Mouse (Mus musculus) lung, embryonic 14.5 days (tissue): Measurements from ENCODE around the gene Scin. TPM values are rescaled to one million over a fixed set of nuclear protein-coding genes. Genes with fewer than 3 reads are reported as not detected.
A peak's percentile ranks its signal among the peaks of the same experiment; 100 is the strongest.
"Not testable (repeated sequence)": the region's sequence is repeated elsewhere in the genome, so short reads cannot be mapped to it uniquely, and the experiment has no call there.

Experiments
- ATAC-seq: fragments of 200-750 bp; cut with Nextera tagmentation; 2 replicates; pipeline ENCODE4 v1.8.0; 2017; ENCODE audit warnings: mild to moderate bottlenecking, moderate TSS enrichment, moderate library complexity; ENCODE audit not compliant: insufficient read depth
- DNase-seq: peaks from one replicate; pipeline ENCODE4 v3.0.0-alpha.2; 2015
- H3K27ac ChIP-seq: fragments of 300-500 bp; sonication (generic); 2 replicates; pipeline ENCODE4 v1.5.1; 2014; ENCODE audit warnings: low read depth, mild to moderate bottlenecking, moderate library complexity
- H3K27me3 ChIP-seq: fragments of 300-500 bp; sonication (generic); 2 replicates; pipeline ENCODE4 v1.6.1; 2014; ENCODE audit warnings: low read length, control low read depth; ENCODE audit not compliant: insufficient read depth
- H3K36me3 ChIP-seq: fragments of 300-500 bp; sonication (generic); 2 replicates; pipeline ENCODE4 v1.6.1; 2014; ENCODE audit warnings: control low read depth; ENCODE audit not compliant: insufficient read depth
- H3K4me1 ChIP-seq: fragments of 300-500 bp; sonication (generic); 2 replicates; pipeline ENCODE4 v1.6.1; 2014; ENCODE audit warnings: antibody characterized with exemption, control low read depth; ENCODE audit not compliant: insufficient read depth
- H3K4me2 ChIP-seq: fragments of 300-500 bp; sonication (generic); 2 replicates; pipeline ENCODE4 v1.6.1; 2014; ENCODE audit warnings: mild to moderate bottlenecking
- H3K4me3 ChIP-seq: fragments of 300-500 bp; sonication (generic); 2 replicates; pipeline ENCODE4 v1.5.1; 2014; ENCODE audit warnings: low read depth, low read length
- H3K9ac ChIP-seq: fragments of 300-500 bp; sonication (generic); 2 replicates; pipeline ENCODE4 v1.6.1; 2014
- H3K9me3 ChIP-seq: fragments of 300-500 bp; sonication (generic); 2 replicates; pipeline ENCODE4 v1.6.1; 2016; ENCODE audit warnings: low read depth, low read length, control low read depth
- CTCF ChIP-seq: IDR thresholded peaks from 2 replicates; pipeline ENCODE4 v1.5.1; 2016; ENCODE audit warnings: antibody characterized with exemption, low read depth
- WGBS: fragments of 180-500 bp; shearing (Covaris S2); extraction: QIAGEN DNeasy Blood & Tissue Kit; methylation state at CpG from one replicate; pipeline ENCODE4 v1.1.7; 2014; 5-methylcytosine and 5-hydroxymethylcytosine counted together
- polyA plus RNA-seq: library from polyadenylated mRNA; unstranded; fragments of >200 nt; fragmentation: Nextera tagmentation; extraction: Ambion mirVana; gene quantifications from 2 replicates; pipeline ENCODE4 v1.2.1, GENCODE M21; 2014

Scin gene
- polyA plus RNA-seq = 0.07 and 0.21 TPM in 2 replicates

GRCm38 (mm10) chr12:40133573-40134271 is at the start of gene Scin:
Scin (minus strand) TSS chr12:40134228.
- WGBS = 1% methylated on average over 39 of the region's 39 CpGs
- no peak within 1 kb of the TSS for H3K27ac ChIP-seq
- peak within 1 kb of the TSS; percentile 83 for H3K4me2 ChIP-seq
- H3K27me3 ChIP-seq = peaks cover 32% of the 10 kb centered on the region
- no peaks in the 10 kb centered on the region for H3K9me3 ChIP-seq
- peak within 1 kb of the TSS; percentile 36 for H3K9ac ChIP-seq
- no peaks in the 10 kb centered on the region for H3K4me1 ChIP-seq
- H3K36me3 ChIP-seq = no peaks in the 10 kb centered on the region
- DNase-seq = peak; percentile 54
- peak within 1 kb of the TSS; percentile 41 for H3K4me3 ChIP-seq
- ATAC-seq = peak; percentile 58; the same call in 1 of the 2 replicates
- TF ChIP-seq CTCF = no peak; the same call in 1 of the 2 replicates

- DNase-seq (peak; percentile 42), ATAC-seq (no peak)
- WGBS = 54% methylated on average over 6 of the region's 6 CpGs
These were observed 43.1 kb upstream of the Scin start for GRCm38 (mm10) chr12:40177089-40177488.

GRCm38 (mm10) chr12:40176158-40176557 is 42.1 kb upstream of the Scin start:
- Histone ChIP-seq H3K36me3 (no peaks in the 10 kb centered on the region), H3K27ac (no peak overlapping the region), H3K4me1 (no peaks in the 10 kb centered on the region), H3K9me3 (no peaks in the 10 kb centered on the region; the same call in 1 of the 2 replicates), H3K4me3 (no peak overlapping the region), H3K9ac (no peak overlapping the region), H3K27me3 (no peaks in the 10 kb centered on the region), H3K4me2 (no peak overlapping the region)
- 68% methylated on average over 2 of the region's 2 CpGs for WGBS
- DNase-seq (no peak), ATAC-seq (no peak)
- TF ChIP-seq CTCF = no peak

More at GRCm38 (mm10) chr12:40177089-40177488, 43.1 kb upstream of the Scin start:
- TF ChIP-seq CTCF = peak; percentile 37; the same call in 1 of the 2 replicates
- no peak overlapping the region for H3K9ac ChIP-seq
- no peaks in the 10 kb centered on the region for H3K27me3 ChIP-seq
- no peaks in the 10 kb centered on the region for H3K36me3 ChIP-seq
- no peak overlapping the region for H3K27ac ChIP-seq
- H3K4me1 ChIP-seq = no peaks in the 10 kb centered on the region
- H3K4me3 ChIP-seq = no peak overlapping the region
- H3K4me2 ChIP-seq = no peak overlapping the region
- no peaks in the 10 kb centered on the region; the same call in 1 of the 2 replicates for H3K9me3 ChIP-seq

- not testable (repeated sequence) for H3K9ac ChIP-seq, H3K4me2 ChIP-seq, H3K27me3 ChIP-seq, H3K36me3 ChIP-seq, H3K4me3 ChIP-seq, H3K4me1 ChIP-seq, H3K9me3 ChIP-seq, H3K27ac ChIP-seq
- DNase-seq (peak; percentile 72), ATAC-seq (peak; percentile 75; the same call in 1 of the 2 replicates)
- 5% methylated on average over 1 of the region's 1 CpGs for WGBS
These were observed 41.1 kb upstream of the Scin start for GRCm38 (mm10) chr12:40175171-40175570.

GRCm38 (mm10) chr12:40171637-40172036 is 37.6 kb upstream of the Scin start:
- ATAC-seq = no peak
- no peak for TF ChIP-seq CTCF

GRCm38 (mm10) chr12:40169675-40170074 is 35.6 kb upstream of the Scin start:
- Histone ChIP-seq H3K27me3 (no peaks in the 10 kb centered on the region), H3K27ac (no peak overlapping the region), H3K9ac (no peak overlapping the region), H3K4me2 (no peak overlapping the region), H3K4me1 (no peaks in the 10 kb centered on the region), H3K36me3 (no peaks in the 10 kb centered on the region), H3K4me3 (no peak overlapping the region), H3K9me3 (no peaks in the 10 kb centered on the region)
- no peak for TF ChIP-seq CTCF
- ATAC-seq (no peak), DNase-seq (no peak)
- 88% methylated on average over 1 of the region's 1 CpGs for WGBS

More at GRCm38 (mm10) chr12:40171637-40172036, 37.6 kb upstream of the Scin start:
- Histone ChIP-seq H3K4me1 (no peaks in the 10 kb centered on the region), H3K4me3 (no peak overlapping the region), H3K36me3 (no peaks in the 10 kb centered on the region), H3K27me3 (no peaks in the 10 kb centered on the region), H3K9ac (no peak overlapping the region), H3K4me2 (no peak overlapping the region), H3K9me3 (no peaks in the 10 kb centered on the region), H3K27ac (no peak overlapping the region)
- DNase-seq = no peak
- WGBS = 76% methylated on average over 2 of the region's 2 CpGs

- DNase-seq (peak; percentile 85), ATAC-seq (peak; percentile 78; the same call in 1 of the 2 replicates)
- no peak overlapping the region for H3K4me2 ChIP-seq
- no peak overlapping the region for H3K27ac ChIP-seq
- no peak overlapping the region for H3K4me3 ChIP-seq
- H3K27me3 ChIP-seq = no peaks in the 10 kb centered on the region
- TF ChIP-seq CTCF = peak; percentile 76
- no peaks in the 10 kb centered on the region for H3K4me1 ChIP-seq
- H3K36me3 ChIP-seq = no peaks in the 10 kb centered on the region
- WGBS = 3% methylated on average over 2 of the region's 2 CpGs
- no peaks in the 10 kb centered on the region for H3K9me3 ChIP-seq
- no peak overlapping the region for H3K9ac ChIP-seq
These were observed 30.6 kb upstream of the Scin start for GRCm38 (mm10) chr12:40164621-40165020.
